In genomic region chr5:33043397-33043796, GRCm38 (mm10) we compare ENCODE assay signal across 18 mouse cellular contexts. TPM values are rescaled to one million over a fixed set of nuclear protein-coding genes. Genes with fewer than 3 reads are reported as not detected.
DNase-seq lines count a peak whose midpoint lies in the region; TF ChIP-seq lines count a peak whose summit lies in the region.
"Had no signal": no experiment of that assay in that cellular context is flagged by ENCODE, and none has a peak within 500 bp of the region (broad histone marks: within the 10 kb centered on the region; RNA-seq: fewer than 3 reads in every experiment).

No protein-coding gene starts in this region.

- peak; percentile 23 for DNase-seq in embryo, embryonic 10 days (ENCODE audit: low spot score)
- no peak for DNase-seq in embryo, embryonic 11 days
- DNase-seq in T-cell, adult 2 months (ENCODE audit: low spot score) = peak; percentile 64
- peak; percentile 90 for DNase-seq in kidney, adult 2 months
- DNase-seq in kidney, postnatal 36 days = peak; percentile 80 to 85
- no peak for DNase-seq in liver
- DNase-seq in cerebellum, adult 11 months = no peak
- DNase-seq in thymus, postnatal 0 days (ENCODE audit: low spot score) = no peak
- DNase-seq: adrenal gland, postnatal 36 days; gastrocnemius, postnatal 25 days; right cerebral cortex, postnatal 25 days; thymus, postnatal 36 days had no signal

- no peak overlapping the region for H3K4me3 ChIP-seq in kidney, adult 2 months (ENCODE audit: insufficient read depth, low read depth, low read length)
- H3K4me3 ChIP-seq: embryonic facial prominence, embryonic 15.5 days; forebrain, embryonic 12.5 days; heart, embryonic 15.5 days; hindbrain, embryonic 12.5 days; midbrain, embryonic 13.5 days had no signal

- TF ChIP-seq POLR2A in kidney, adult 2 months (IDR thresholded peaks at IDR 0.05; ENCODE audit: low read depth, low read length) = no peak

- no peak for TF ChIP-seq CTCF in kidney, adult 2 months (conservative IDR thresholded peaks at IDR 0.05; ENCODE audit: insufficient read depth, insufficient read length, low read depth, low read length)

- H3K4me1 ChIP-seq in kidney, adult 2 months (ENCODE audit: control insufficient read depth, insufficient read depth, low read length) = peaks cover 3% of the 10 kb centered on the region; the same call in 1 of the 2 replicates

- no peak overlapping the region for H3K27ac ChIP-seq in kidney, adult 2 months (ENCODE audit: insufficient read depth, low read depth, low read length)
- H3K27ac ChIP-seq: embryonic facial prominence, embryonic 15.5 days; forebrain, embryonic 12.5 days; heart, embryonic 15.5 days; hindbrain, embryonic 12.5 days; liver, embryonic 14.5 days; midbrain, embryonic 13.5 days had no signal

- H3K27me3 ChIP-seq in kidney, adult 2 months (replicated peaks; ENCODE audit: control insufficient read depth, insufficient read depth, low read length) = 0 out of 2 replicates have a peak, but pooled peaks cover 1% of the 10 kb centered on the region
- H3K27me3 ChIP-seq: forebrain, embryonic 12.5 days; heart, embryonic 15.5 days; hindbrain, embryonic 12.5 days; midbrain, embryonic 13.5 days had no signal

- WGBS in kidney, adult 2 months = 24% methylated on average over 10 of the region's 10 CpGs

- H3K36me3 ChIP-seq in kidney, adult 2 months (ENCODE audit: control insufficient read depth, insufficient read depth, low read length) = no peaks in the 10 kb centered on the region
- H3K36me3 ChIP-seq: embryonic facial prominence, embryonic 15.5 days; forebrain, embryonic 12.5 days; heart, embryonic 15.5 days; hindbrain, embryonic 12.5 days; midbrain, embryonic 13.5 days had no signal

RNA-seq across cellular contexts. Expression of gene Ywhah, which starts 24.8 kb away (rescaled TPM):
- polyA plus RNA-seq in kidney, adult 2 months (2012; rRNA removed) = 71.8 and 90.6 TPM in 2 replicates
- polyA plus RNA-seq in thymus, postnatal 0 days (2015; fragmentation: Nextera tagmentation; extraction: Ambion mirVana) = 361 and 380 TPM in 2 replicates

Comparison
In these comparisons a context has a peak if more than half of its experiments do, and no peak if none do; other contexts are left out.
1. DNase-seq: peak in embryo, embryonic 10 days (single experiment), T-cell, adult 2 months (single experiment), kidney, adult 2 months (single experiment) and kidney, postnatal 36 days (2 of 2); none in embryo, embryonic 11 days (single experiment), liver (single experiment), cerebellum, adult 11 months (single experiment) and thymus, postnatal 0 days (single experiment).